Mouse (Mus musculus) heart, adult 2 months (tissue): ENCODE measurements around the gene Brsk2.

Experiments
- CTCF ChIP-seq: fragments of 200-600 bp; IDR thresholded peaks from 2 replicates; pipeline ENCODE4 v1.8.1; 2022; ENCODE audit warnings: antibody characterized with exemption, mild to moderate bottlenecking, moderate library complexity
- POLR2A ChIP-seq: fragments of 200-500 bp; IDR thresholded peaks from 2 replicates; pipeline ENCODE4 v1.6.1; 2011; ENCODE audit warnings: mild to moderate bottlenecking, low read depth, low read length, control low read depth; ENCODE audit not compliant: insufficient read depth

DNA sequence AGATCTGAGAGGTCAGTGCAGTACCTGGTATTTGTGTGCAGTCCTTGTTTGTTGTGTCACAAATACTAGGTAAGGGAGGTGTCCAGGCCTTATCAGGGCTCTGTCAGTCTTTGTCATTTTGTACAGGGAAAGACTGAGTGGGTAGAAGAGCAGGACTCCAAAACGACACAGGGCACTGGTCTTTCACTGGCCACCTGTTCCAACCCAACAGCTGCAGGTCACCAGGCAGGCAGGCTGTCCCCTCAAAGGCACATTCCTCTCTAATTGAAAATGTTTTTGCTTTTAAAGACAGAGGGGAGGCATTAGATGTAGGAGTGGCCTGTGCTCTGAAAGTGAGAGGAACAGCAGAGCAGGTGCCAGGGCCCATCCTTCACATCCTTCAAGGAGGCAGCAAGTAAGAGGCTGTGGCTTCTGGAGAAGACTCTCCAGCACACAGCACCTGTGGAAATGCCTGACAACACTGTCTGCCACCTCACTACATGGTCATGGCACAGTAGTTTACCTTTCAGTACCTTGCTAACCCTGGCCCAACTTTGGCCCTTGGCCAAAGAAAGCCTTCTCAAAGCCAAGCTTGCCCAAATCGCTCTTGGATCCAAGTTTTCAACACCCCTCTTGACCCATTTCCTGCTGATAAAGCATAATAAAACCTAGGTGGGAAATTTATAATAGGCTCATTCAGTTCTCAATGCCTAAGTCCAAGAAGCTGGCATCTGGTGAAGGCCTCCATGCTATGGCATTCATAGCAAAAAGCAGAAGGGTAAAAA is 85.7 kb downstream of the Brsk2 start:
- no peak for TF ChIP-seq CTCF
- TF ChIP-seq POLR2A: no peak
